Mouse (Mus musculus): ENCODE data around the gene Dok7. TPM values are rescaled to one million over a fixed set of nuclear protein-coding genes. Genes with fewer than 3 reads are reported as not detected.

Gene Dok7
- total and polyA plus RNA-seq, 3 experiments, result not detected

- DNase-seq (ENCODE audit: extremely low read depth), result no peak
- no peaks in the 10 kb centered on the region for H3K27me3 ChIP-seq (replicated peaks)
- H3K4me1 ChIP-seq (ENCODE audit: control insufficient read depth in 1 of 2, insufficient read depth in 2 of 2), result peaks cover 3 to 14% of the 10 kb centered on the region in 2 experiments; a peak in 2 of 4 replicates
- in situ Hi-C loops (cut with MboI; ENCODE audit: low pct_ligation_motif_present, low pct_unique_long_range_greater_than_20kb, low sequenced_read_pairs), result no loop called here
- TF ChIP-seq JUN (IDR thresholded peaks at IDR 0.05; ENCODE audit: insufficient read depth, low read depth, low read length) (no peak), KAT2A (IDR thresholded peaks at IDR 0.05; ENCODE audit: insufficient replicate concordance, low read length) (no peak), NELFE (IDR thresholded peaks at IDR 0.05; ENCODE audit: low read depth, low read length) (no peak), ETS1 (conservative IDR thresholded peaks at IDR 0.05; ENCODE audit: low read depth, low read length) (no peak), UBTF (IDR thresholded peaks at IDR 0.05; ENCODE audit: low read depth, low read length) (no peak), ZKSCAN1 (IDR thresholded peaks at IDR 0.05; ENCODE audit: borderline replicate concordance, low read depth, low read length) (no peak)
- peaks cover 0 to 33% of the 10 kb centered on the region in 2 experiments for H3K36me3 ChIP-seq (replicated peaks in 1 of 2; ENCODE audit: control insufficient read depth in 1 of 2, insufficient read depth in 1 of 2, low read length in 1 of 2)
- H3K4me3 ChIP-seq (replicated peaks in 1 of 3; ENCODE audit: low read depth in 2 of 3, low read length in 2 of 3, poor library complexity in 1 of 3), result no peak overlapping the region
- no peaks in the 10 kb centered on the region for H3K79me2 ChIP-seq (replicated peaks; ENCODE audit: control insufficient read depth, extremely low read depth, insufficient read depth, poor library complexity, severe bottlenecking)
- no peak overlapping the region for H3K27ac ChIP-seq (ENCODE audit: insufficient read depth, low read depth)
- no peak overlapping the region for H3K9ac ChIP-seq (ENCODE audit: insufficient read depth, low read depth)
- dilution Hi-C loops (cut with MboI; ENCODE audit: extremely low pct_ligation_motif_present, extremely low pct_unique_long_range_greater_than_20kb, low sequenced_read_pairs), result no loop called here
- no peaks in the 10 kb centered on the region for H3K9me3 ChIP-seq (replicated peaks; ENCODE audit: low read length)
- no peak overlapping the region for H3K4me2 ChIP-seq (ENCODE audit: insufficient read depth, low read depth, poor library complexity, severe bottlenecking)
Measured at GRCm38 (mm10) chr5:35014036-35014435, 42.5 kb upstream of the Dok7 start.

- no peak overlapping the region for H3K4me2 ChIP-seq (ENCODE audit: insufficient read depth, low read depth, poor library complexity, severe bottlenecking)
- dilution Hi-C loops (cut with MboI; ENCODE audit: extremely low pct_ligation_motif_present, extremely low pct_unique_long_range_greater_than_20kb, low sequenced_read_pairs), result no loop called here
- H3K27ac ChIP-seq (ENCODE audit: insufficient read depth, low read depth), result no peak overlapping the region
- peaks cover 0 to 47% of the 10 kb centered on the region in 2 experiments for H3K36me3 ChIP-seq (replicated peaks in 1 of 2; ENCODE audit: control insufficient read depth in 1 of 2, insufficient read depth in 1 of 2, low read length in 1 of 2)
- no peaks in the 10 kb centered on the region for H3K9me3 ChIP-seq (replicated peaks; ENCODE audit: low read length)
- DNase-seq (ENCODE audit: extremely low read depth), result no peak
- no peaks in the 10 kb centered on the region for H3K27me3 ChIP-seq (replicated peaks)
- in situ Hi-C loops (cut with MboI; ENCODE audit: low pct_ligation_motif_present, low pct_unique_long_range_greater_than_20kb, low sequenced_read_pairs), result no loop called here
- no peak overlapping the region for H3K4me3 ChIP-seq (replicated peaks in 1 of 3; ENCODE audit: low read depth in 2 of 3, low read length in 2 of 3, poor library complexity in 1 of 3)
- no peaks in the 10 kb centered on the region for H3K79me2 ChIP-seq (replicated peaks; ENCODE audit: control insufficient read depth, extremely low read depth, insufficient read depth, poor library complexity, severe bottlenecking)
- H3K9ac ChIP-seq (ENCODE audit: insufficient read depth, low read depth), result no peak overlapping the region
- TF ChIP-seq NRF1 (IDR thresholded peaks at IDR 0.05; ENCODE audit: low read depth, low read length) (no peak), RCOR1 (conservative IDR thresholded peaks at IDR 0.05; ENCODE audit: low read depth, low read length) (no peak), USF2 (conservative IDR thresholded peaks at IDR 0.05; ENCODE audit: low read depth, low read length) (no peak), ZKSCAN1 (IDR thresholded peaks at IDR 0.05; ENCODE audit: borderline replicate concordance, low read depth, low read length) (no peak), POLR2AphosphoS2 (IDR thresholded peaks at IDR 0.05; ENCODE audit: low read depth, low read length) (no peak), HCFC1 (IDR thresholded peaks at IDR 0.05; ENCODE audit: low read depth, low read length) (no peak), JUN (IDR thresholded peaks at IDR 0.05; ENCODE audit: insufficient read depth, low read depth, low read length) (no peak), JUND (conservative IDR thresholded peaks at IDR 0.05; ENCODE audit: low read depth, low read length) (no peak), KAT2A (IDR thresholded peaks at IDR 0.05; ENCODE audit: insufficient replicate concordance, low read length) (no peak), TCF12 (IDR thresholded peaks at IDR 0.05; ENCODE audit: low read depth, low read length) (no peak), ELF1 (IDR thresholded peaks at IDR 0.05; ENCODE audit: low read depth, low read length) (no peak), BHLHE40 (IDR thresholded peaks at IDR 0.05; ENCODE audit: low read depth, low read length) (no peak), NELFE (IDR thresholded peaks at IDR 0.05; ENCODE audit: low read depth, low read length) (no peak), USF1 (IDR thresholded peaks at IDR 0.05; ENCODE audit: low read depth, low read length) (no peak), CHD1 (IDR thresholded peaks at IDR 0.05; ENCODE audit: low read depth, low read length) (no peak), PAX5 (IDR thresholded peaks at IDR 0.05; ENCODE audit: low read length) (no peak), MXI1 (IDR thresholded peaks at IDR 0.05; ENCODE audit: low read depth, low read length) (no peak)
- H3K4me1 ChIP-seq (ENCODE audit: control insufficient read depth in 1 of 2, insufficient read depth in 2 of 2), result peaks cover 3 to 14% of the 10 kb centered on the region in 2 experiments; a peak in 2 of 4 replicates
Measured at GRCm38 (mm10) chr5:35019673-35020300, 36.8 kb upstream of the Dok7 start.
